Mouse (Mus musculus): ENCODE measurements around the gene Asb6. TPM values are rescaled to one million over a fixed set of nuclear protein-coding genes. Genes with fewer than 3 reads are reported as not detected.

Asb6 gene
- polyA plus RNA-seq, 1 experiment from 2014 or later: 40.4 TPM

DNA sequence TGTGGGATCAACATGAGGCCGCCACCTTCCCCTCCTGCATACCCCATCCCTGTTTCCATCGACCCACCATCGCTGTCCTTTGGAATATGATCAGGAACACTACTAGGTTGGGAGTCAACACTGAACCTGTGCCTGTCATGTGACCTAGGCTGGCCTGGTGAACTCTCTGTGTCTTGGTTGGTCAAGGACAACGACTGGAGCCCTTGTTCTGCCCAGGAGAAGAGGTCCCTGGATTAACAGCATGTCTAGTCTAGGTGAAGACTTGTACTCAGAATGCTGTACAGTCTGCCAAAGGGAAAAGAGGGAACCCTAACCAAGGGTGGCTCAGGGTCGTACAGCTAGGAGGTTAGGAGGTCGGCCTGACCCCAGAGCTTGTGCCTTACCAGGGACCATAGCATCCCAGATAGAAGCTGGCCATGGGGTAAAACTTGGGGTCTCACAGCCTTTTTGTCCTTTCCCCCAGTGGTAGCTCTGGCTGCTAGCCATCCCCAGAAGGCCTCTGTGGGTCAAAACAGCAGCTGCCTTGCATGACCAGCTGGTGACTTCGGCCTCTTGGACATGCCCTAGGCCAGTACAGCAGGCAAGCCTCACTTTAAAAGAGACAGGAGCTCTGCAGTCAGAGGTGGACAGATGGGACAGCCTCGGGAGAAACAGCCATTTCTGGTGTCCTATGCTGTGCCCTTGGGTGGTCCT is 56.7 kb downstream of the Asb6 start:
- no peak overlapping the region for H3K9ac ChIP-seq (ENCODE audit: low read length)
- peaks cover 15% of the 10 kb centered on the region for H3K4me1 ChIP-seq (ENCODE audit: control insufficient read depth, insufficient read depth, low read length)
- H3K27me3 ChIP-seq (ENCODE audit: control insufficient read depth, insufficient read depth, low read length): no peaks in the 10 kb centered on the region
- no peak overlapping the region for H3K27ac ChIP-seq (replicated peaks; ENCODE audit: low read depth, low read length)
- peak; percentile 24; the same call in 1 of the 2 replicates for ATAC-seq (ENCODE audit: insufficient number of reproducible peaks, low FRiP score, low TSS enrichment, low read depth)
- WGBS: 71% methylated on average over 8 of the region's 8 CpGs
- no peaks in the 10 kb centered on the region for H3K36me3 ChIP-seq (ENCODE audit: control insufficient read depth, insufficient read depth, low read length)
- DNase-seq (ENCODE audit: low spot score): no peak
- no peak overlapping the region for H3K4me3 ChIP-seq (ENCODE audit: low read depth, low read length)
- H3K4me2 ChIP-seq (ENCODE audit: low read depth, severe bottlenecking): no peak overlapping the region
- no peaks in the 10 kb centered on the region for H3K9me3 ChIP-seq (ENCODE audit: control insufficient read depth, low read length)

Other genes starting within 250 kb of the Asb6 start
- gene Cstad, start 235.3 kb downstream of the Asb6 start, polyA plus RNA-seq (2014; fragmentation: Nextera tagmentation; extraction: Ambion mirVana): 0.37 and 1.0 TPM in 2 replicates
- 2.6 and 3.9 TPM in 2 replicates for gene 1700001O22Rik, start 26.7 kb downstream of the Asb6 start, polyA plus RNA-seq (2014; fragmentation: Nextera tagmentation; extraction: Ambion mirVana)
- 102 and 109 TPM in 2 replicates for gene Ntmt1, start 22.5 kb downstream of the Asb6 start, polyA plus RNA-seq (2014; fragmentation: Nextera tagmentation; extraction: Ambion mirVana)
- 138 and 155 TPM in 2 replicates for gene Prrx2, start 4.6 kb upstream of the Asb6 start, polyA plus RNA-seq (2014; fragmentation: Nextera tagmentation; extraction: Ambion mirVana)
- 7.9 and 10.3 TPM in 2 replicates for gene Ptges, start 99.5 kb upstream of the Asb6 start, polyA plus RNA-seq (2014; fragmentation: Nextera tagmentation; extraction: Ambion mirVana)
- 26.3 and 28.1 TPM in 2 replicates for gene Tor1b, start 122.6 kb upstream of the Asb6 start, polyA plus RNA-seq (2014; fragmentation: Nextera tagmentation; extraction: Ambion mirVana)
- 77.7 and 83.5 TPM in 2 replicates for gene Tor1a, start 137.6 kb upstream of the Asb6 start, polyA plus RNA-seq (2014; fragmentation: Nextera tagmentation; extraction: Ambion mirVana)
- 47.7 and 53.3 TPM in 2 replicates for gene BC005624, start 151.9 kb upstream of the Asb6 start, polyA plus RNA-seq (2014; fragmentation: Nextera tagmentation; extraction: Ambion mirVana)
- 9.4 and 9.6 TPM in 2 replicates for gene Usp20, start 151.9 kb upstream of the Asb6 start, polyA plus RNA-seq (2014; fragmentation: Nextera tagmentation; extraction: Ambion mirVana)